Mouse (Mus musculus) right cerebral cortex, postnatal 25 days (tissue): ENCODE measurements at regions not wholly inside any gene's neighbourhood (a gene's known extent, or its start where the extent isn't known, plus 50 kb on each side); places are given as distances from the start of the nearest gene placed in this dataset.

Experiments used
- DNase-seq: peaks from one replicate; pipeline ENCODE4 v3.0.0; 2022

GRCm38 (mm10) chr13:55953426-55953825 is 117.4 kb upstream of the Pitx1 start:
- DNase-seq = no peak

- DNase-seq = no peak
These were observed 114.8 kb upstream of the Pitx1 start for GRCm38 (mm10) chr13:55950773-55951172.

GRCm38 (mm10) chr13:55948591-55948990 is 112.6 kb upstream of the Pitx1 start:
- DNase-seq = no peak

- no peak for DNase-seq
These were observed 112.2 kb upstream of the Pitx1 start for GRCm38 (mm10) chr13:55948144-55948543.

- no peak for DNase-seq
These were observed 101.4 kb upstream of the Pitx1 start for GRCm38 (mm10) chr13:55937417-55937816.

GRCm38 (mm10) chr13:55937000-55937399 is 101.0 kb upstream of the Pitx1 start:
- no peak for DNase-seq

- no peak for DNase-seq
These were observed 94.6 kb upstream of the Pitx1 start for GRCm38 (mm10) chr13:55930637-55931036.

- DNase-seq = no peak
These were observed 93.8 kb upstream of the Pitx1 start for GRCm38 (mm10) chr13:55929814-55930213.

- no peak for DNase-seq
These were observed 87.6 kb upstream of the Pitx1 start for GRCm38 (mm10) chr13:55923505-55924136.

- DNase-seq = no peak
These were observed 81.3 kb upstream of the Pitx1 start for GRCm38 (mm10) chr13:55917316-55917715.

- no peak for DNase-seq
These were observed 76.3 kb upstream of the Pitx1 start for GRCm38 (mm10) chr13:55912271-55912711.

- no peak for DNase-seq
These were observed 73.9 kb upstream of the Pitx1 start for GRCm38 (mm10) chr13:55909941-55910340.

GRCm38 (mm10) chr13:55904884-55905283 is 68.9 kb upstream of the Pitx1 start:
- DNase-seq = no peak

GRCm38 (mm10) chr13:55902255-55902654 is 66.3 kb upstream of the Pitx1 start:
- no peak for DNase-seq

GRCm38 (mm10) chr13:55900190-55900526 is 64.2 kb upstream of the Pitx1 start:
- DNase-seq = no peak

GRCm38 (mm10) chr13:55899501-55900189 is 63.7 kb upstream of the Pitx1 start:
- DNase-seq = no peak

GRCm38 (mm10) chr13:55898999-55899398 is 63.0 kb upstream of the Pitx1 start:
- DNase-seq = no peak

GRCm38 (mm10) chr13:55898257-55898950 is 62.4 kb upstream of the Pitx1 start:
- no peak for DNase-seq

GRCm38 (mm10) chr13:55895505-55895904 is 59.5 kb upstream of the Pitx1 start:
- no peak for DNase-seq

- DNase-seq = no peak
These were observed 57.4 kb upstream of the Pitx1 start for GRCm38 (mm10) chr13:55893154-55894018.

- DNase-seq = no peak
These were observed 56.3 kb upstream of the Pitx1 start for GRCm38 (mm10) chr13:55892250-55892649.

- no peak for DNase-seq
These were observed 51.2 kb upstream of the Pitx1 start for GRCm38 (mm10) chr13:55887099-55887736.
